Mouse (Mus musculus): ENCODE measurements around the gene Wdr59.
"Not testable (repeated sequence)": the region's sequence is repeated elsewhere in the genome, so short reads cannot be mapped to it uniquely, and the experiment has no call there.

Gene Wdr59

DNA sequence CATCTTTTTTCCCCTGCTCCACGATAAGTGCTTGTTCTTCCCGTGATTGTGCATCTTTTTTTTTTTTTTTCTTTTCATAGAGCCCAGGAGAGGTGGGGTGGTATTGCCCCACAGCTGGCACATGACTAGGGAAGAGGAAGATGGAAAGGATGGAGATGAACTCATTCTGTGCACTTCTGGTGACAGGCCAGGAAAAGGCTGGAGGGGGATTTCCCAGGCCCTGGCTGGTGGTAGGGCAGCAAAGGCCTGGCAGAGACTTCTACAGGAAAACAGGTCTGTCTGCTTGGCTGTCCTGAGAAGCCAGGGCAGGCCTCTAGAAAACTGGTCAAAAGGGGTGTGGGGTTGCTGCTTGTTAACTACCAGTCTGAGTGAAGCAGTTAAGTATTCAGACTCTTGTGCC is 16.3 kb upstream of the Wdr59 start:
- no peak for DNase-seq (ENCODE audit: low read depth, low spot score)

DNA sequence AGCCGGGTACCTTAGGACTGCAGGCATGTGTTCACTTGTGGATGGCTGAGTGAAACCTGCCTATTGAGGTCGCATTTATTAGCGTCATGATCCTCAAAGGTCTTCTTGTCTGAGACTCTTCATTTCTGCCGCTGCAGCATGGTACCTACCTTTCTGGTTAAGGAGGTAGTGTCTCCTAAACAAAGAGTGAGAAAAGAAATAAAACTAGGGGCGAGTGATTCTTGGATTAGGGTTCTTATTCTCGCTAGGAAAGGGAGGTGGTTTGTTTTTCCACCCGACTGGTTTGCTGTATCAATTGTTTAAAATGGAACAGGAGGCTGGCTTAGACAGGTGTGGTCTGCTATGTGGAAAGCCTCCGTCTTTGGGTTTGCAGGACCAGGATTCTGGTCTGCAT is 15.9 kb upstream of the Wdr59 start:
- DNase-seq (ENCODE audit: low read depth, low spot score), result no peak

DNA sequence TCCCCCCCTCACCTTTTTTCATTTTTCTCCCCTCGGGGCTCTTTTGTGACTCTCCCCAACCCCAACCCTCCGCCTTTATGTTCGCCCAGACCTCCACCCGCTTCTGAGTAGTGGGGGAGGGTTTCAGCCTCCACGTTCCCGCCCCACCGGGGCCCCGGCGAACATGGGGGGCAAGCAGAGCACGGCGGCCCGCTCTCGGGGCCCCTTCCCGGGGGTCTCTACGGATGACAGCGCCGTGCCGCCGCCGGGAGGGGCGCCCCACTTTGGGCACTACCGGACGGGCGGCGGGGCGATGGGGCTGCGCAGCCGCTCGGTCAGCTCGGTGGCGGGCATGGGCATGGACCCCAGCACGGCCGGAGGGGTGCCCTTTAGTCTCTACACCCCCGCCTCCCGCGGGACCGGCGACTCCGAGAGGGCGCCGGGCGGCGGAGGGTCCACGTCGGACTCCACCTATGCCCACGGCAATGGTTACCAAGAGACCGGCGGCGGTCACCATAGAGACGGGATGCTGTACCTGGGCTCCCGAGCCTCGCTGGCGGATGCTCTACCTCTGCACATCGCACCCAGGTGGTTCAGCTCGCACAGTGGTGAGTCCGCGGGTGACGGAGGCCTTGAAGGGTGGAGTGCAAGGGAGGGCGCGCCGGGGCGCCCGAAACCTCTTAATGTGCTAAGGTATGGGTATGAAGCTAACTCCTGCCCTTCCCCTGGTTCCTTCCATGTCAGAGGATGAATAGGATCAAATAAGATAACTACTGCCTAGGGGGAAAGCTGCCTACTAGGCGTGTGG is 15.3 kb upstream of the Wdr59 start:
- DNase-seq (ENCODE audit: low read depth, low spot score), result no peak

DNA sequence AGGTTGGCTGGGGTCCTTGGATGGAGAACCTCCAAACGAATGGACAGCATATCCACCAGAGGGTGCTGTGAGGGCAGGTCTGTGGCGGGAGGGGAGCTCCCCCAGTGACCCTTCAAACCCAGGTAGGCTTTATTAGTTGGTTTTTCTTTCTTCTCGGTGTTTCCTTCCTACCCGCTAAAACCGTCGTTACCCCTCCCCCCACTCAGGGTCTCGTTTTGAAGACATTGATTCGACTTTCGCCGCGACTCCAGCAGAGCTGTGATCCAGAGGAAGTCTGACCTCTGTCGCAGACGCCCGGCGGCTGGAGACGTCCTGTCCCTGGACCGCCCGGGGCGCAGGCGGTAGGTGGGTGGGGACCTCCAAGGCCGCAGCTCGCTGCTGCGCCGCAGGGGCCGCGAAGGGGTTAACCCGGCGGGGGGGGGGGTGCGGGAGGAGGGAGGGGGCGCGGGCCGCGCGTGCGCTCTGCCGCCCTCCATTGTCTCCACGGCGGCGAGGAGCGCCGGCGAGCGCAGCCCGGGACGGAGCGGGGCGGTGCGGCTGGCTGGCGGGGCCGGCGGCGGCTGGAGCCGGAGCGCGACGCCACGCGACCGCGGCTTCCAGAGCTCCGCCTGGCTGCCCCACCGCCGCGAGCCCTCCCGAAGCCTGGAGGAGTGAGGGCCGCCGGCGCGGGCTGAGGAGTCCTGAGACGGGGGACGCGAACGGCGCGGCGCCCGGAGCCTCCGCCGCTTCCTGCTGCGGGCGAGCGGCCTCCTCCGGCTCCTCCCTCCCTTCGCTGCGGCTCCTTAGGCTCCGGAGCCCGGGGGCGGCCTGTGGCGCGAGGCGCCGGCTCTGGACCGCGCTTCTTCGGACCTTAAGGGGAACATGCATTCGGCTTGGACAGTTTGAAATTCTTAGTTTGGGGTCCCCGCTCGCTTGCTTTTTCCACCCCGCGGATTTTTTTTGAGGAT is 14.4 kb upstream of the Wdr59 start, which contains the start of gene Znrf1:
TSS of gene Znrf1 (plus strand) at position 67 of the 947 bp plus-strand sequence.
- peak; percentile 68 for DNase-seq (ENCODE audit: low read depth, low spot score)

DNA sequence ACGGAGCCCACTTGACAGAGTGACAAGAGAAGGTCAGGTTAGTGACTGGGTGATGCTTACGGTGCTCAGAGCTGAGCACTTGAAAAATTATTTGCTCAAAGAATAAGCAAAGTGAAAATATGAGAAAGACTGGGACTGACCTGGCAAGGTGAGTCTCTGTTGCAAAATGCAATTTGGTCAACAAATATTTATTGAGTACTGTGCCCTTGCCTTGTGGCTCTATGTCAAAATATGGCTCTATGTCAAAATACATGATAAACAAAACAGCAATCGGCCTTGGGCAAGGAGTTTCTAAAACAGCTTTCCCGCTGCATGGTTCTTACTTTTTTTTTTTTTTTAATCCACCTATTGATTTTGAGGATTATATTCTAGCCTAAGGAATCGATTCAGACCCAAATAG is 13.6 kb upstream of the Wdr59 start:
- DNase-seq (ENCODE audit: low read depth, low spot score), result no peak

DNA sequence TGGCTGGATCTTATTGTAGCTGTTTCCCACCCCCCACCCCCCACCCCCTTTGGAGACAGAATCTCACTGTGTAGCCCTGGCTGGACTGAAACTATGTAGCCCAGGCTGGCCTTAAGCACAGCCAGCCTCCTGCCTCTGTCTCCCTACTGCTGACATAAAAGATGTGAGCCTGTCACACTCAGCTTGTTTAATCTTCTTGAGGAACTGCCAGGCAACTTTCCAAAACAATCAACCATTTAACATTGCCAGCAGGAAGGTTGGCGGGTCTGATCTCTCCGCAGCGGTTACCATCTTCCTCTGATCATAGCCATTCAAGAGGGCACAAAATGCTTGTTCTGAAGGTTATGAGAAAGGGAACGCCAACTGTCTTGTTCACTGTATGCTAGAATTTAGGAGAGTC is 11.6 kb upstream of the Wdr59 start:
- DNase-seq (ENCODE audit: low read depth, low spot score), result no peak

DNA sequence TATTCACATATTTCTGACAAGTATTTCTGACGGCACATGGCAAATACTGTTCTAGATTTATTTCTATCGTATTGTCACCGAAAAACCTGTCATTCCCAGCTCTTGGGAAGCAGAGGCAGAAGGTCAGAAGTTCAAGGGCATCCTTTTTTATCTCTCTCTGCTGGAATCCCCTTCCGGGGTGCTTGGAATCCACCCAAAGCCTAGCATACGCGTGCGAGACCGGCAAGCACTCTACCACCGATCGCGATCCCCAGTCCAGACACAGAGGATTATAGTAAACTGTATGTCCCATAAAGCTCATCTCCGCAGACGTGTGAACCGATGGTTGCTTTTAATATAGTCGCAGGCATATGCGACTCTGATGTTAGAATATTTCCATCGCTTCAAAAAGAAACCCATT is 9.7 kb upstream of the Wdr59 start:
- no peak for DNase-seq (ENCODE audit: low read depth, low spot score)

DNA sequence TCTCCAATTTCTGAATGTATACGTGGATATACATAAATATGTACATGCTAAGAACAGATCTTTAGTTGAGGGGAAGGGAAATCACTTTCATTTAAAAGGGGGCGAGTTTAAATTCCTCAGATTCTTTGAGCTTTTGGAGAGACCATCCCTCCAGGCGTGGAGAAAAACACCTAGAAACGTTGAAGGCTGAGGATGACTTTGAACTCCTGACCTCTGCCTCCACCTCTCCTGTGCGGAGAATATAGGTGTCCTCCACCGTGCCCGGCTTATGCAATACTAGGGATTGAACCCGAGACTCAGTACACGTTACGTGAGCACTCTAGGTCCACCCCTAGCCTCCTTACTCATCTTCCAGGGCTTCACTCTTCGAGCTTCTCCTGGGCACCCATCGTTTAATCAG is 9.3 kb upstream of the Wdr59 start:
- DNase-seq (ENCODE audit: low read depth, low spot score), result no peak

DNA sequence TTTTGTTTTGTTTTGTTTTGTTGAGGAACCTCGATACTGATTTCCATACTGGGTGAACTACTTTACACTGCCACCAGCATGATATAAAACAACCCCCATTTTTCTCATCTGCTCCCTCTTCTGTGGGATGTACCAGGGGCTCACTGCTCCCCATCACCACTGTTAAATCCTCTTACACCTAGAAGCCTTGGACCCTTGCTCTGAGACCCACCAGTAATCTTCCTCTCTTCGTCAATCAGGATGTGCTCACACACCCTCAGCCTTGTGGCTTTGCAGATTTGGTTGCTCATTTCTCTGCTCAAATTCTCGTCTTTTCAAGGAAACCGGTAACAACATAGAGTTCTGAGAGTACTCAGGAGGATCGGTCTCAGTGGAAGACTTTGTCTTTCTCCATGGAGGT is 6.2 kb upstream of the Wdr59 start:
- no peak for DNase-seq (ENCODE audit: low read depth, low spot score)

DNA sequence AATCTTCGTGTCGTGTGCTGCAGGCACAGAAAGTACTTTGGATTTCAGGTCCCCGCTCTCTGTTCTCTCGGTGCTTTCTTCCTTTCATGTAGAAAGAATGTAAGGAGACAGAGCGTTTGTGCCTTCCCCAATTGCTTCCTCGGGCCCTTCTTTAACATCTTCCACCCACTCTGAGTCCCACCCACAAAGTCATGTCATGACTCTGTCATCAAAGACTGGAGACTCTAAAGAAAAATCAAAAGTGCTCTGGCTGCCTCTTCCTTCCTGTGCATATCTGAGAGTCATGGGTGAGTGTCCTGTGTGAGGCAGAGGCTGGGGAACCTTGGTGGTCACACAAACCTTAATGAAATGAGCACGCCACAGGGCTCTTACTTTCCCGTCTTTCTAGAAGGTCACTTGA is 5.3 kb upstream of the Wdr59 start:
- no peak for DNase-seq (ENCODE audit: low read depth, low spot score)

DNA sequence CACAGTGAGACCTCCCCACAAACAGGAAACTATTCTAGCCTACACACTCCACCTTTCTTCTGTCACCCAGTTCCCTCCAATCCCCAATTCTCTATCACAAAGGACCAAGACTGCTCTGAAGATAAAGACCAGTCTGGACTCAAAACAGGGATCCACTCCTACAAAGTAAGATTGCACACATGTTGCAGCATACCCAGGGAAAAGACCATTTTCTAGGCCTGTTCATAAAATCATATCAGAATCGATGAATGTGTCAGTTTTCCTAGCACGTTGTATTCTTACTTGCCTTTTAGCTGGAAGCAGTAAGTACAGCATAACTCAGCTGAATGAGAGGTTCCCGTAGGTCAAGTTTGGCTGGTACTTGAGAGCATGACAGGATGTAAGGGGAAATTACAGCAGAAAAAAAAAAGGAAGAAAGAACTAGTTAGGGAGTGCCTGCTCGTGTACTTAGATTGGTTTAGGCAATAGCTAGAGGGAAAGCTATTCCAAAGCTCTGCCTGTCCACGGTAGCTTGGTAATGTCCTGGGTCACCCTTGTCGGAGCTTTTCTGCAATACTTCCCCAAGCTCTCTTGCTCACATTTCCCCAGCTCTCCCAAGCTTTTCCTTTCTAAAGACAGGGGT is 4.6 kb upstream of the Wdr59 start:
- DNase-seq (ENCODE audit: low read depth, low spot score), result no peak

DNA sequence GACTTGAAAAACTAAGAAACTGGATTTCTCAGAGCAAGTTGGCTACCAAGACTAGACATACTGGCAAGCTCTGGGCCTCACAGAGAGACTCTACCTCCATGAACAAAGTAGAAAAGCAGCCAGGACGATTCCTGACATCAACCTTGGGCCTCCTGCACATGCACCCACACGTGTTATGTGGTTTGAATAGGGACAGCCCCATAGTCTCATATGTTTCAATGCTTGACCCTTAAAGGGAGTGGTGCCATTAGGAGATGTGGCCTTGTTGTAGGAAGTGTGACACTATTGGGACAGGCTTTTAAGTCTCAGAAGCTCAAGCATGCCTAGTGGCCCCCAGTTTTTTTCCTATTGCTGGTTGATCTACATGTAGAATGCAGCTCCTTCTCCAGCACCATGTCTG is 4.4 kb downstream of the Wdr59 start:
- no peak for DNase-seq (ENCODE audit: low read depth, low spot score)

DNA sequence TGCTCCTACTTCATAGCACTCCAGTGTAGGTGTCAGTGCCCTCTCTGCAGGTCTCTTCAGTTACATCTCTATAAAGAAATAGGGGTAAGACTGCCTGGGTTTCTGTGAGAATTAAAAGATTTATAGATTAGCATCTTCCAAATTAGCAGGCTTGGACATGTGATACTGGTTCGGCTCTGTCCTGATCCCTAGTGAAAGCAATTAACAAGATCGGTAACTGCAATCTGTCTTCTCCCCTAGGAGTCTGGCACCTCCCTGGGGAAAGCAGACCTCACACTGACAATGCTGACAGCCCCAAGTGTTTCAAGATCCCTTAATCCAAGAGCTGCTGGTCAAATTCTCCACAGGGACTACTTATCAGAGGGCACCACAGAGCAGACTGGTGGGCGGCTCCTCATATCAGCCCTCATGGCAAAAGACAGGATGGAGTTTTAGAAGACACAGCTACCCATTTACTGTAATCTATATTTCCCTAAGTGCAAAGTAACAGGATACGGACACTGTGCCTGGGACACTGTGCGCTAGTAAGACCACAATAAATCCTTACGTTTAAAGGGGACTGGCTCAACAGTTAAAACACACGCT is 5.3 kb downstream of the Wdr59 start:
- DNase-seq (ENCODE audit: low read depth, low spot score), result no peak

DNA sequence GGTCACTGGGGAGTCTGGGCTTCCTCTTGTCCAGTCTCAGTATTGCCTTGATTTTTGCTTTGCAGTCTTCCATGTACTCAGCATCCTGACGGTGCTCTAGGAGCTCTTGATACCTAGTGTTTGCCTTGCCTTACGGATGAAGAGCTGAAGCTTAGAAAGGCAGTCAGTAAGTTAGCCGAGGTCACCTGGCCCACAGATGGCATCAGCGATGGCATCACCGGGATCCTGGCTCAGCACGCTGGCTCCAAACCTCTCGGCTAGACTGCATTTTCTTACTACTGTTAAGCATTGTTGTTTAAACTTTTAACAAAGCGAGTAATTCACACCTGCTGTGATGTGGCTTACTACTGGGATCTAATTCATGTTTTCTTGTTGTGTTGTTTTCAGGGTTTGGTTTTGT is 8.4 kb downstream of the Wdr59 start:
- DNase-seq (ENCODE audit: low read depth, low spot score), result no peak

DNA sequence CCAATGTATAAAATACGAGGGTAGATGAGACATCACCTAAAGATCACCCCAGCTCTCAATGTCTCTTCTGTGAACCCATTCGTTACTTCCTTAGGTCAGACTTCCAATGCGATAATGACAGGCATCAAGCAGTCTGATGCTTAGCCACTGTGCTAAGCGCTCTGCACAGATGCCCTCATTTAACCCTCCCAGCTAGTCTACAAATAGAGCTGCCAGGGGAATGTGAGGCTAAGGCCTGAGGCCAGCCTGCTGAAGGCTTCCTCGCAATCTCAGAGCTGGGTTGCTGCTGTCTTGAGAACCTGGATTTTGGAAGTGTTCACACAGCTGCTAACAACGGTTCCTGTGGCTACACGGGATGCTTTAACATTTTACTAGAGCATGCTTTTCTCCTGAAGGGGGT is 9.0 kb downstream of the Wdr59 start:
- DNase-seq (ENCODE audit: low read depth, low spot score), result peak; percentile 62

DNA sequence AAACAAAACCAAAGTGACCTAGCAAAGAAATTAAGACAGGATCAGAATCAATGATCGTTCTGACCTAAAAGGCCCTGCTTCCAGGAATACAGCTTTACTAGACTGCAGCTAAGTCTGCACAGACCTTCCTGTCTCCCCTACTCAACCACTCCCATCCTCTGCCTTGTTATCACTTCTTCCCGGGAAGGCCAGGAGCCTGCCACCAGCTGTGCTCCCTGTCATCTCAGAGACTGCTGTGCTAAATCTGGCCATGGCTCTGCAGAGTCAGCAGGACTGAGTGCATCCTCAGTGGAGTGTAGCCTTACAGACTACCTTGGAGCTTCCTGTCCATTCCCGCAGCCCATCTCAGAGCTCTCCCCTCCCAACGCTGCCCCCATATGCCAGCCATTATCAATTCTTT is 11.5 kb downstream of the Wdr59 start:
- no peak for DNase-seq (ENCODE audit: low read depth, low spot score)

DNA sequence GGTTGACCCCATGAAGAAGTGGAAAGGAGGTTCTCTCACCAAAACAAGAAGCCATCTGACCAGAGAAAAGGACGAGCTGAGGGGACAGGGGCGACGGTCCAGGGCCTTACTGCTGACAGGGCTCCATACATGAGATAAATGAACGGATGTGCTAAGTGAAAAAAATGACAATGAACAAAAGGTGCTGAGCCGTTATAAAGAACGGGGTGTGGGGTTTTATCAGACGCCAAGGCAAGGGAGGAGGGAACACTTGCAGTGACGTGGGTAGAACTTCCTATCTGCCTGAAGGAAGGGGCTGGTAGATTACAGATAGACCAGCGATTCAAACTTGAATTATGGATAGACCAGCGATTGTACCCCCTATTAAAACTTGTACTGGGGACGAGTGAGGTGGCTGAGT is 12.6 kb downstream of the Wdr59 start:
- DNase-seq (ENCODE audit: low read depth, low spot score), result no peak

DNA sequence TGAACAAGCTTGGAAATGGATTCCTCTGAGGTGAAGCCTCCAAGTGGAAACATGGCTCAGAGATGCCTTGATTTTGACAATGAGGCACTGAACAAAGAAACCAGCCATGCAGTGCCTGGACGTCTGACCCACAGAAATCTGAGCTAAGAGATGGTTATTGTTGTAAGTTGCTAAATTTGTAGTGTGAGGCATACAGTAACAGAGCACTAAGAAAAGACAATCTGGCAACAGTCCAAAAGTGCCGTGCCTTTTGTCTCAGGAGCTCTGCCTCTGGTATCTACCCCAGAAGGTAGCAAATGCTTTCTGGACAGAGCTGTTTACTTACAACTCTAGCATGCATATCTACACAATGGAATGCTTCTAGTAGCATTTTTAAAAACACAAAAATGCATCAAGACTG is 13.3 kb downstream of the Wdr59 start:
- DNase-seq (ENCODE audit: low read depth, low spot score), result no peak

DNA sequence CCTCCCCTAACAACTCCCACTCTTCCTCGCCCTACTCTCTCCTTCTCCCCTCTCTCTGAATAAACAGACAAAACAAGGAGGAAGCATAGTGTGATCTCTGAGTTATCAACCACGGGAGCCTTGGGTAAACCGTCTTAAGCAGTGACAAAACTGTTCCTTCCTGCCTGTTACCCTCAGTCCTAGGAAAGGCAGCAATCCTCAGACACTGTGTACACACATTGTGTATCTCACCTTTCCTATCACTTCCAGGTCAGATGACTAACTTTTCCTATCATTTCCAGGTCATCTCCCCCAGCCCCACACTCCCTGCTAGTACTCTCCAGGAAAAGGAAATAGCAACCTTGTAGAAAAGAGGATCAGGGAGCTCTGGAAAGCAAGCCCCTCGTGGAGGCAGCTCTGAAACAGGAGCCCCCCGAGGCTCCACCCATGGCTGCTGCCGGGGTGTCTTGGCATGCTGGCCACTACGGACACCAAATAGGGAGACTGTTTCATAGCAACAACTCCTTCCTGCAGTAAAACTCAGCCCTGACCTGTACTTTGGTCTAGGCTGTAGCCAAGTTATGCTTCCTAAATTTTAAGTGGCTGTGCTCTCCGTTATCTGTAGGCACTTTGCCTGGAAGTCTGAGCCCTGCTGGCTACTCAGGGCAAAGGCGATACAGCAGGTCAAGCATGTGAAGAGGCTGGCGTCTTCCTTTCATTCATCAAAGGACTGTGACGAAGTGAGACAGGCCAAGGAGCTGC is 20.0 kb downstream of the Wdr59 start:
- no peak for DNase-seq (ENCODE audit: low read depth, low spot score)

DNA sequence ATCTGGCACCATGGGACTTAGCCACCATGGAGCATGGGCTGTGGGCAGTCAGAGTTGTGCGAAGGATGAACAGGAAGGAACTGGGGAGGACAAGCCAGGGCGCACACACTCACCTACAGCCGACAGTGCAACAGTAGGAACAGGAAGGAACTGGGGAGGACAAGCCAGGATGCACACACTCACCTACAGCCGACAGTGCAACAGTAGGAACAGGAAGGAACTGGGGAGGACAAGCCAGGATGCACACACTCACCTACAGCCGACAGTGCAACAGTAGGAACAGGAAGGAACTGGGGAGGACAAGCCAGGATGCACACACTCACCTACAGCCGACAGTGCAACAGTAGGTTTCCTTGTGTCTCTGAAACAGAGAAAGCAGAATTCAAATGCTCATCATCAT is 23.6 kb downstream of the Wdr59 start:
- not testable (repeated sequence) for DNase-seq (ENCODE audit: low read depth, low spot score)

DNA sequence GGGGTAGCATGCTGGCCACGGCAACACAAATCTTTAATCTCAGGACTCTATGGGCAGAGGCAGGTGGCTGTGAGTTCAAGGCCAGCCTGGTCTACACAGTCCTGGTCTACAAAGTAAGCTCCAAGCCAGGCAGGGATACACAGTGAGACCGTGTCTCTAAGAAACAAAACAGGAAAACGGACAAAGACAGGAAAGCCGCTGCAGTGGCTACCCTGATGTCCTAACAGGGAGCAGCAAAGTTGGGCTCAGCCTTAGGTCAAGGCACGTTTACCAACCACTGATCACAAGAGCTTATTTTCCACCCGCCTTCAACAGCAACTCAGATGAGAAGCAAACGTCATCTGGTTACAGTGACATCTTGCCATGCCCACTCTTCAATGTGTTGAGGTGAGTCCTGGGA is 25.6 kb downstream of the Wdr59 start:
- no peak for DNase-seq (ENCODE audit: low read depth, low spot score)
